Comparison of ENCODE assay signal across 10 mouse cellular contexts in the genomic region with DNA sequence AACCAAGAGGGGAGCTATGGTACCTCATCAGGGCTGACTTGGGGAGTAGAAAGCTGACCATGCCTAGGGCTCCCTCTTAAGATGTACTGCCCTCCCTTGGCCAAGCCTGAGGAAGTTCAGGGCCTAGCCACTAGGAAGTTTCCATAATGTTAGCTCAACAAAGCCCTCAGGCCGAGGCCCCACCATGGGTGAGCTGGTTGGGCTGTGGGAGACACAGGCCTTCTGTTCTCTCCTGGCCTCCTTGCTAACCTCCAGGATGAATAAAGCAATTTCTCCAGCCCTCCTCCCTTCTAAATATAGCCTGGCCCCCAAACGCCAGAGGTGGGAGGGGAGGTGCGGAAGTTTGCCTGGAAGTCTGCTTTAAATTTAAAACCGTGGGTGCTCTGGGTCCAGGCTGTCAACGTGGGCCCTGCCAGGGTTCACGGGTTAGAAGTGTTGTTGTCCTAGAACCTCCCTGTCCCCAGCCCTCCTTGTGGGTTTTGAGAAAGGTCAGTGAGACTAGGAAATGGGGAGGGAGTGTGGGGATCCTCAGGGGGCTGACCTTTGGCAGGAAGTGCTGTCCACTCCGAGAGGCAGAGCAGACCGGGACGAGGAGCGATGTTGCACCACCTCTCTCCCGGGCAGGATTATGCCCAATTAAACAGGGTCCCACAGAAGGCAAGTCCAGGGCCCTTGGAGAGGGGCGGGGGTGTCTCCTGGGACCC. TPM values are rescaled to one million over a fixed set of nuclear protein-coding genes. Genes with fewer than 3 reads are reported as not detected.
DNase-seq lines count a peak whose midpoint lies in the region; ATAC-seq lines count a peak whose summit lies in the region.
"Had no signal": no experiment of that assay in that cellular context is flagged by ENCODE, and none has a peak within 500 bp of the region (broad histone marks: within the 10 kb centered on the region; RNA-seq: fewer than 3 reads in every experiment).

No protein-coding gene starts in this region.

- no peak; the same call in 1 of the 2 replicates for ATAC-seq in liver, embryonic 11.5 days (replicated peaks; ENCODE audit: low FRiP score)
- ATAC-seq in heart, embryonic 13.5 days (ENCODE audit: extremely low read depth, insufficient number of reproducible peaks, low FRiP score, low TSS enrichment): 0 out of 2 replicates have a peak, but pooled peaks have one; percentile 14
- no peak for ATAC-seq in neural tube, embryonic 13.5 days (ENCODE audit: low read depth)
- no peak for ATAC-seq in megakaryocyte-erythroid progenitor cell, adult 5-6 weeks (replicated peaks; ENCODE audit: low FRiP score, low TSS enrichment, poor library complexity, severe bottlenecking)

- no peaks in the 10 kb centered on the region for H3K36me3 ChIP-seq in liver, embryonic 11.5 days (ENCODE audit: control insufficient read depth, insufficient read depth, low read length)
- no peaks in the 10 kb centered on the region for H3K36me3 ChIP-seq in heart, embryonic 13.5 days
- H3K36me3 ChIP-seq in neural tube, embryonic 13.5 days: no peaks in the 10 kb centered on the region

- WGBS in liver, embryonic 11.5 days: 24% methylated on average over 12 of the region's 12 CpGs
- 10% methylated on average over 12 of the region's 12 CpGs for WGBS in heart, embryonic 13.5 days
- 21% methylated on average over 12 of the region's 12 CpGs for WGBS in neural tube, embryonic 13.5 days

- H3K9ac ChIP-seq in liver, embryonic 11.5 days (ENCODE audit: low read depth, low read length): no peak overlapping the region
- peak overlapping the region; percentile 80 for H3K9ac ChIP-seq in heart, embryonic 13.5 days
- peak overlapping the region; percentile 52 for H3K9ac ChIP-seq in neural tube, embryonic 13.5 days

- peak overlapping the region; percentile 30; the same call in 1 of the 2 replicates for H3K4me3 ChIP-seq in liver, embryonic 11.5 days (ENCODE audit: low read depth, low read length)
- peak overlapping the region; percentile 54 for H3K4me3 ChIP-seq in heart, embryonic 13.5 days
- peak overlapping the region; percentile 33 for H3K4me3 ChIP-seq in neural tube, embryonic 13.5 days

- no peak for DNase-seq in liver, embryonic 11.5 days (ENCODE audit: low spot score)
- no peak for DNase-seq in liver
- peak; percentile 53 to 67 for DNase-seq in kidney, postnatal 4 days
- no peak for DNase-seq in layer of hippocampus, postnatal 10 days (ENCODE audit: low spot score in 2 of 2)
- DNase-seq in retina, postnatal 1 day: no peak

- no peaks in the 10 kb centered on the region for H3K9me3 ChIP-seq in liver, embryonic 11.5 days (ENCODE audit: control insufficient read depth, low read length)
- H3K9me3 ChIP-seq in heart, embryonic 13.5 days: no peaks in the 10 kb centered on the region
- no peaks in the 10 kb centered on the region for H3K9me3 ChIP-seq in neural tube, embryonic 13.5 days

- 0 out of 2 replicates have a peak overlapping the region, but pooled peaks have one; percentile 25 for H3K27ac ChIP-seq in liver, embryonic 11.5 days (ENCODE audit: low read depth, low read length)
- H3K27ac ChIP-seq in heart, embryonic 13.5 days (replicated peaks): peak overlapping the region; percentile 75
- H3K27ac ChIP-seq in neural tube, embryonic 13.5 days (replicated peaks): no peak overlapping the region

- peaks cover 34% of the 10 kb centered on the region for H3K27me3 ChIP-seq in liver, embryonic 11.5 days (replicated peaks; ENCODE audit: control insufficient read depth, insufficient read depth, low read length)
- H3K27me3 ChIP-seq in heart, embryonic 13.5 days (replicated peaks): peaks cover 36% of the 10 kb centered on the region
- H3K27me3 ChIP-seq in neural tube, embryonic 13.5 days: peaks cover 48% of the 10 kb centered on the region

- peak overlapping the region; percentile 62 for H3K4me2 ChIP-seq in liver, embryonic 11.5 days
- peak overlapping the region; percentile 78 for H3K4me2 ChIP-seq in heart, embryonic 13.5 days
- peak overlapping the region; percentile 56 for H3K4me2 ChIP-seq in neural tube, embryonic 13.5 days

- H3K4me1 ChIP-seq in liver, embryonic 11.5 days (replicated peaks; ENCODE audit: control insufficient read depth, insufficient read depth, low read length): peaks cover 11% of the 10 kb centered on the region
- peaks cover 39% of the 10 kb centered on the region for H3K4me1 ChIP-seq in heart, embryonic 13.5 days
- H3K4me1 ChIP-seq in neural tube, embryonic 13.5 days (replicated peaks): peaks cover 40% of the 10 kb centered on the region

RNA-seq across cellular contexts. Expression of gene Exoc3l4, which starts 4.1 kb away (rescaled TPM):
- 18.6 and 20.4 TPM in 2 replicates for polyA plus RNA-seq in liver, embryonic 11.5 days (2014; fragmentation: Nextera tagmentation; extraction: Ambion mirVana)
- 10.2 and 10.8 TPM in 2 replicates for polyA plus RNA-seq in heart, embryonic 13.5 days (2015; fragmentation: Nextera tagmentation; extraction: Ambion mirVana)
- polyA plus RNA-seq in neural tube, embryonic 13.5 days (2015; fragmentation: Nextera tagmentation; extraction: Ambion mirVana): 1.1 and 2.3 TPM in 2 replicates
- total RNA-seq in layer of hippocampus, postnatal 10 days (2021): 1 to 10 TPM in 1 of 2 experiments, under 1 TPM in 1; 0.41 to 1.1 TPM
- 0.27 TPM in 1 of 2 replicates, not detected in the other for total RNA-seq in megakaryocyte-erythroid progenitor cell, adult 5-6 weeks (2014; fragmentation: Nextera tagmentation)
- not detected in 2 replicates for total RNA-seq in megakaryocyte-erythroid progenitor cell, adult 5-6 weeks (2017)

RNA-seq across cellular contexts. Expression of gene Lbhd2, which starts 6.1 kb away (rescaled TPM):
- polyA plus RNA-seq in liver, embryonic 11.5 days (2014; fragmentation: Nextera tagmentation; extraction: Ambion mirVana): 0.36 TPM in 1 of 2 replicates, not detected in the other
- polyA plus RNA-seq in heart, embryonic 13.5 days (2015; fragmentation: Nextera tagmentation; extraction: Ambion mirVana): 0.53 and 0.55 TPM in 2 replicates
- 1.4 TPM in 1 of 2 replicates, not detected in the other for polyA plus RNA-seq in neural tube, embryonic 13.5 days (2015; fragmentation: Nextera tagmentation; extraction: Ambion mirVana)
- total RNA-seq in layer of hippocampus, postnatal 10 days (2021): 1 to 10 TPM in 1 of 2 experiments, under 1 TPM in 1; 0.96 to 1.3 TPM
- not detected in 2 replicates for total RNA-seq in megakaryocyte-erythroid progenitor cell, adult 5-6 weeks (2014; fragmentation: Nextera tagmentation)
- not detected in 2 replicates for total RNA-seq in megakaryocyte-erythroid progenitor cell, adult 5-6 weeks (2017)
- total RNA-seq: heart, postnatal 10 days; MEL had no signal

RNA-seq across cellular contexts. Expression of gene Tnfaip2, which starts 29.5 kb away (rescaled TPM):
- polyA plus RNA-seq in liver, embryonic 11.5 days (2014; fragmentation: Nextera tagmentation; extraction: Ambion mirVana): 107 TPM in 2 replicates
- polyA plus RNA-seq in heart, embryonic 13.5 days (2015; fragmentation: Nextera tagmentation; extraction: Ambion mirVana): 6.0 and 10.6 TPM in 2 replicates
- 0.98 and 1.9 TPM in 2 replicates for polyA plus RNA-seq in neural tube, embryonic 13.5 days (2015; fragmentation: Nextera tagmentation; extraction: Ambion mirVana)
- under 1 TPM; 0.62 to 0.71 TPM for total RNA-seq in layer of hippocampus, postnatal 10 days (2021)
- total RNA-seq in megakaryocyte-erythroid progenitor cell, adult 5-6 weeks (2014; fragmentation: Nextera tagmentation): 163 and 178 TPM in 2 replicates
- total RNA-seq in megakaryocyte-erythroid progenitor cell, adult 5-6 weeks (2017): 102 and 149 TPM in 2 replicates

RNA-seq across cellular contexts. Expression of gene Cdc42bpb, which starts 35.2 kb away (rescaled TPM):
- polyA plus RNA-seq in liver, embryonic 11.5 days (2014; fragmentation: Nextera tagmentation; extraction: Ambion mirVana): 22.4 and 25.6 TPM in 2 replicates
- 22.8 and 26.2 TPM in 2 replicates for polyA plus RNA-seq in heart, embryonic 13.5 days (2015; fragmentation: Nextera tagmentation; extraction: Ambion mirVana)
- polyA plus RNA-seq in neural tube, embryonic 13.5 days (2015; fragmentation: Nextera tagmentation; extraction: Ambion mirVana): 34.0 and 41.4 TPM in 2 replicates
- total RNA-seq in layer of hippocampus, postnatal 10 days (2021): 100 to 1,000 TPM; 138 to 143 TPM
- total RNA-seq in megakaryocyte-erythroid progenitor cell, adult 5-6 weeks (2014; fragmentation: Nextera tagmentation): 7.9 and 11.5 TPM in 2 replicates
- total RNA-seq in megakaryocyte-erythroid progenitor cell, adult 5-6 weeks (2017): 2.6 and 9.6 TPM in 2 replicates
- total RNA-seq: MEL had no signal

Comparison
In these comparisons a context has a peak if more than half of its experiments do, and no peak if none do; other contexts are left out.
1. DNase-seq: peak in kidney, postnatal 4 days (2 of 2); none in liver, embryonic 11.5 days (single experiment), liver (single experiment), layer of hippocampus, postnatal 10 days (0 of 2) and retina, postnatal 1 day (single experiment).
2. Peak in every context shown above with its lines, with median percentiles within 50 percentile points of each other: H3K4me2 ChIP-seq and H3K4me3 ChIP-seq.